Mouse (Mus musculus) frontal cortex, postnatal 36 days (tissue): ENCODE data around the gene Copg2.
"Not testable (repeated sequence)": the region's sequence is repeated elsewhere in the genome, so short reads cannot be mapped to it uniquely, and the experiment has no call there.

ENCODE experiments used
- DNase-seq, 2 experiments: peaks; one replicate each; pipeline ENCODE4 v3.0.0; 2022; ENCODE audit warnings: low spot score in 2 of 2

Gene Copg2

DNA sequence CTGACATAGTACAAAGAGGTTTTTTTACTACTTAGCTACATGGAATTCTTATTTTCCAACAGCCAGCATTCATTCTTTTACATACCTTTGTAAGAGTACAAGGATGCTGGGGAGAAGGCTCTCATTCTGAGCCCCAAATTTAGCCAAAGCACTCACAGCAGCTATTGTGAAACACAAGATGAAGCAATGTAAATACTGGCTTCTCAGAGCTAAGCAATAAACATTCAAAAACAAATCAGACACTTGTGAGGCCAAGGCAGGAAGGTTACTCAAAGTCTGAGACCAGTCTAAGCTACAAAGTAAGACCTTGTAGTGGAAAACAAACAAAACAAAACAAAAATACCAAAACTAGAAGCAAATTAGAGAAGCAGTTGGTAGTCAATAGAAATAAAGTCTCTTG lies 83.0 kb downstream of the Copg2 start:
- DNase-seq: no peak

DNA sequence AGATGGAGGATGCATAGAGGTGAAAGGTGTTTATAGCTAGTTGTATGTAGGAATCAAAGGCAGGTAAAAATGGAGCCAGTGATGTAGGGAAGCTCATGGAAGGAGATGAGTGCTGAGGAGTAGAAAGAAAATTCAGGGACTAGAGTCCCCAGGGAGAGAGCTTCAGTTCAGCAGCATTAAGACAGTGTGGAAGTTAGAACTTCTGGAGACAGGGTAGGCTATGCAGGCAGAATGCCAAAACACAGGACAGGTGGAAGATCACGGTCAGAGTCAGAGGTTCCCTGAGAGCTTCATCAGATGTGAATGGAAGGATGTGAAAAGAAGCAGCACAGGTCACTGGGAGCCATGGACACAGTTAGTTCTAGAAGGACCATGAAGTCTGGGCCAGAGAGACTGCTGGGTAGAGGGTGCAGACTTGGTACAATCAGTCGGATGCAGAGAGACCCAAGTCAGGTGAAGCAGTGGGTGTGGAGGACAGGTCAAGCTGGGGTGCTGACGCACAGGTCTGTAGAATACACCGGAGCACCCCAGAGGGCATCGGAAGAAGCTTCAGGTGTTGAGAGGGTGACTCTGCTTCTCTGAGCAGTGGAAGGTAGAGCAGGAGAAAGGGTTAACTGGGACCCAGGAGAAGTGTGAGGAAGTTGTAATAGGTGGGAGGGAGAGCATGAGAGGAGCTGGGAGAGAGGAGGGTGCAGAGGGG lies 91.4 kb downstream of the Copg2 start:
- DNase-seq: peak; percentile 8 to 15

DNA sequence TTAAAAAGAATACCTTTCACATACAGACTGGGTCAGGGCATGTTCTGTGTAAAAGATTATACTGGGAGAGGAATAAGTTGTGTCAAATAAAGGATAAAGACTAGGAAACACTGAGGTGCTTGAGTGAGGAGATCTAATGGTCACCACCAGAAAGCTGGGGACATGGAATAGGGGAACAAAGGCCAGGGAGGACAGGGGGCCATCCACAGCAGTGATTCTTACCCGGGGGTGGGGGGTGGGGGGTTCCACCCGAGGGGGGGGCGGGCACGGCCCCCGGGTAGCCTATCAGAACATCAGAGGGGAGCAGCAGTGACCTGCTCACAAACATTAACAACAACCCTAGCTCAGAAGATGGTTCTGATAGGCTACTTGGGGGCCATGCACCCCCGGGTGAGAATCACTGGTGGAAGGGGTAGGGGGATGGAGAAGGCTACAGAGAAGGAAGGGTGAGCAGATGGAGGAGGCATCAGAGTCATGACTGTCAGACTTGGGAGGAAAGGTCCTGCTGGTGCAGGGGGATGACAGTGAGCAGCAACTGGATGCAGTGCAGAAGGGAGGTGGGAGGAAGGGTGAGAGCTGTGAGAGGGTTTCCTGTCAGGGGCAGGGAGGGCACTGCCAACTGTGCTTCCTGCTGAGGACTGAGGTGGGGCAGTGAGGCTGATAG lies 92.1 kb downstream of the Copg2 start:
- DNase-seq: peak; percentile 26 to 36

DNA sequence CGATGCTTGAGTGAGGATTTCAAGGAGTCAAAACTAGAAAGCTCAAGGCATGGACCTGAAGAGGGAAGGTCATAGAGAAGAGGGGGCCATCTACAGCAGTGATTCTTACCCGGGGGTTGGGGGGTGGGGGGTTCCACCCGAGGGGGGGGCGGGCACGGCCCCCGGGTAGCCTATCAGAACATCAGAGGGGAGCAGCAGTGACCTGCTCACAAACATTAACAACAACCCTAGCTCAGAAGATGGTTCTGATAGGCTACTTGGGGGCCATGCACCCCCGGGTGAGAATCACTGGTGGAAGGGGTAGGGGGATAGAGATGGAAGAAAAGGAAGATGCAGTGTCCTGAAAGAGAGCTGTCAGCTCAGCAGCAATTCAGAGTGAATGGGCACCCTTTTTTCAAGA lies 93.7 kb downstream of the Copg2 start:
- not testable (repeated sequence) for DNase-seq

DNA sequence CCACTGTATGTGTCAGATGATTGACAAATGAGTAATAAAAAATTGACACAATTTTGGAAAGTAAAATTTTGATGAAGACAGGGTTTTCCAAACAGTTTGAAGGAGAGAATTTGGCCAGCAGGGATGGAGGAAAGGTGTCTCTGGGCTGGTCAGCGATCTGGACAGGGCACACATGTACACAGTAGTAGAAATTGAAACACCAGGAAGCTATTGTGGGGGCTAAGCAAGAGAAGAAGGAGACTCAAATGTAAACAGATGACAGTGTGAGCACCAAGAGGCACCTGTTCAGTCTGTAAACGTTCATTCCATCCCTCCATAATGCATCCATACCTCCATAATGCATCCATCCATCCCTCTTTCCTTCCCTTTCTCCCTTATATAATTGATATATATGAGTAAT lies 145.4 kb downstream of the Copg2 start:
- DNase-seq: no peak

DNA sequence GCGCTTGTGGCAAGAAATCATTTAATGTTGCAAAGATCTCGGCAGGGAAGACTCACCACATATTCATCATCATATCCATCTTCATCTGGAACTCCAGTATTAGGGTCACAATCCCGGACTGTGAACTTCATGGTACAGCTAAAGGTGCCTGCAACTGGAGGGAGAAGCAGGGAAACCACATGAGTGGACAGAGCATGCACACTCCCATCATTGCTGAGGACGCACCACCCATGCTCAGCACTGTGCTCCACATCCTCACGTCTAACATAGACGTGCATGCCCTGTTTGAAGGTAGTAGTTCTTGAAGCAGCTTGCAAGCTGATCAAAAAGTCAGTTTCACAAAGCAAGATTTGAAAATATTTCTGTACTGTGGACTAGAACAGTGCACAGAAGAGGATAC lies 146.1 kb downstream of the Copg2 start:
- DNase-seq: no peak

DNA sequence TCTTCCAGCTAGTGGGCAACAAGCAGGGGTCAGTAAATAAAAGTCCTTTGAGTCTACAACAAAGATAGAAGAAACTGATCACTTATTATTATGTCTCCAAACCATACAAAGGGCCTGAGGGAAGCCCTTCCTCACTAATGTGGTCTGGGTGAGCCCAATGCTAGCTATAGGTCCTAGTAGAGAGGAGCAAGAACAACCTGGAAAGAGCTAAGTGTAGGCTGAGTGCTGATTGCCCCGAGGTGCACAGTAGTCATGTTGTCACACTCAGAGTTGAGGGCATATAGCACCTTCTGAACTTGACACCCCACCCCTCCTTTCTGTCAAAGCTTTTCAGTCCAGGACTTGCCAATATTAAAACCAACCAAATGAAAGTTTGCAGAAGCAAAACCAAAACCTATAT lies 146.7 kb downstream of the Copg2 start:
- DNase-seq: no peak

DNA sequence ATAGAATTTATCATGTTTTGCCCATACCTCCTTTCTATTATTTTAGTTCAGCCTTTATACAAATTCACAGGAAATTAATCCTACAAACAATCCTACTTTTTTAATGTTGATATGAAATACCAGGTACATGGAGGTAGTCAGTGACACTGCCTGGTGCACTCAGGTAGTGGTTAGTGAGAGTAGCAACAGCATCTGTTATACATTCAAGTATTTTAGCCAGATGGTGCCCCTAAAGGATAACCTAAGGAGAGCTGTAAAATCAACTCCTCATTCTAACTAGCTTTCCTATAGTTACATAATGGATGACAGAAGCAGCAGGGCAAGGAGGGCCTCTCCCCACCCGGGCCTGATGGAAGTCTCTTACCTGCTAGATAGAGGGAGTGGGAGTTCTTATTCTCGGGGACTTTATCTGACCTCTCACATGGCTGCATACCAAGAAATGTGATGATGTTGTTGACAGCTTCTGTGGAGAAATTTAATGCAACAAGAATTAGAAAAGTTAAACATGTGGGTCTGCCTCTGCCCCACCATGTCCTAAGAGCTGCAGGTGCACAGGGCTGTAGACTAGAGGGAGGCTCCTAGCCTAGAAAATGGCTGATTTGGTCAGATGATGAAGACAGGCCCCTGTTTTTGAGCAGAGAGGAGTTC lies 147.4 kb downstream of the Copg2 start:
- DNase-seq: no peak

DNA sequence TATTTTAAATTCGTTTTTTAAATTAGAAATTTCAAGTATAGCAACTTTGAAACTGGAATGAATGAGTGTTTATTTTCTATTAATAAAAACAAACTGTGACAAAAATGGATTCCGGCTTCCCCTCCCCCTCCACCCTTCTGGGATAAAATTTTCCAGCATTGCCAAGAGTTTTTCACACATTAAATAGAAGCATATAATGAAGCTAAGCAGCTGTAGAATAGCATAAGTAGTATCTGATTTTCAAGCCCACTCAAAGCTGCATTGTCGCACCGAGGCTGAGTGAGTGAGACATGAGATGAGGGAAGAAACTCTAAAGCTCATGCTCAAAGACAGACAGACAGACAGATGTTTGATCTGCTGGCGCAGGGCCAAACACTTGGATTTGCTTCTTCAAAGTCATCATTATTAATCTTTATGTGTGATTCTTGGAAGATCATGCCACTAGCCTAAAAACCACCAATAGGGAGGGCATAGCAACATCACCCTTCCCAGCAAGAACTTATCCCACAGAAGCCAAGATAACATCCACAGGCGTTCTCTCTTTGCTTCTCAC lies 148.2 kb downstream of the Copg2 start:
- no peak for DNase-seq

DNA sequence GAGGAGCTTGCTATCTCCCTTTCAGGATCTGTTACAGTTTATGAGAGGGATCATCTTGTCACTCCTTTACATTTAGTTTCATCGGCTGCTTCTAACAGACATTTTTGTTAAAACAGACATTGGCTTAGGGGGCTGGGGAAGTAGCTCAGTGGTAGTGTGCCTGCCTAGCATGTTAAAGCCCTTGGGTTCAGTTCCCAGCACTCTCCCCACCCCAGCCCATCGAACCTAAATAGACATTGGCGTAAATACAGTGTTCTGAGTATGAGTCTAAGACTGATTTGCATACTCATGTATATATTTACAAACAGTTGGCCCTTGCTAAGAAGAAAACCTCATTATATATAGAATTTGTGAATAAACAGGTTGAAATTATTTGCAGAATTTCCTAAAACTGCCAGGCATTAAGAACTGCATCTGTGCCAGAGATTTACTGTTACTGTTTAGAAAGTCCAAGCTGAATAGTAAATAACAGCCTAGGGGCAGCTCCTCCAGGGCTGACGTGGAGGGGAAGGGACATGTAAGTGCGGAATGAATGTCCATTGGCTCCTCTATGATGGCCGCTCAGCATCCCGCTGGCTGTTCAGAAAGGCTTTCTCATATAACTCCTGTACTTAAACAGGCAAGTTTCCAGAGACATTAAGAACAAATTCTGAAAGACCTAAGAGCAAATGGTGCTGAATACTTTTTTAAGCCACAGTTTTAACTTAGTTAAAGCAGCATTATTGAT lies 148.8 kb downstream of the Copg2 start:
- DNase-seq: no peak

DNA sequence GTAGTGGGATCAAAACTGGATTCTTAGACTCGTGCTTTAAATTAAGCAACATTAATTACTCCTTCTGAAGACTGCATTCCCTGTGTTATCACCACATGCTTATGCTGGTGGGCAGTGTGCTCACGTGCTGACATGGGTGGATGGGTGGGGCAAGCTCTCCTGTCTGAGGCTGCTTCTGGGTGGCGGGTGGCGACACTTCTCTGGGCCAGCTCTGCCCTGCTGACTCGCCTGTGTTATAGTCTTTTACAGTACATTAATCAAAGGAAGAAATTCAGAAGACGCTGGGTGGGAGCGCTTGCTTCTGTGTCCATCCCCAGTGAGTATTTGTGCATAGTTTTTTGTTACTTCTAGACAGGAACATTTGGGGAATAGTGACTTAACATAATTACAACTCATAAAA lies 151.0 kb downstream of the Copg2 start:
- no peak for DNase-seq

DNA sequence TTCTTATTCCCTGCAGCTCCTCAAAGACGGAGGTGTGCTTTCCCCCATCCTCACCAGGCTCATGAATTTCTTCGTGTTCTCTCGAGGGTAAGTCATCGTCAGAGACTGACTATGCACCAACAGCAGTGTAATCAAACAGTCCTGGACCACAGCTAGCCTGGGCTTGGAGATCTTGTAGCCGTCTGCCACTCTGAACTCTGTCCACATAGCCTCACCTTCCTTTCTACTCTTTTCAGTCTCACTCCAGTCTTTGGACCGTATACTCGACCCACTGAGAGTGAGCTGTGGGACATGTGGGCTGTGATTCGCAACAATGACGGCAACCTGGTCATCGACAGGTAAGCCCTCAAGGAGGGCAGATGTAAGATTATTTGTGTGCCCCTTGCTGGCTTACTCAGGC lies 151.7 kb downstream of the Copg2 start:
- no peak for DNase-seq

DNA sequence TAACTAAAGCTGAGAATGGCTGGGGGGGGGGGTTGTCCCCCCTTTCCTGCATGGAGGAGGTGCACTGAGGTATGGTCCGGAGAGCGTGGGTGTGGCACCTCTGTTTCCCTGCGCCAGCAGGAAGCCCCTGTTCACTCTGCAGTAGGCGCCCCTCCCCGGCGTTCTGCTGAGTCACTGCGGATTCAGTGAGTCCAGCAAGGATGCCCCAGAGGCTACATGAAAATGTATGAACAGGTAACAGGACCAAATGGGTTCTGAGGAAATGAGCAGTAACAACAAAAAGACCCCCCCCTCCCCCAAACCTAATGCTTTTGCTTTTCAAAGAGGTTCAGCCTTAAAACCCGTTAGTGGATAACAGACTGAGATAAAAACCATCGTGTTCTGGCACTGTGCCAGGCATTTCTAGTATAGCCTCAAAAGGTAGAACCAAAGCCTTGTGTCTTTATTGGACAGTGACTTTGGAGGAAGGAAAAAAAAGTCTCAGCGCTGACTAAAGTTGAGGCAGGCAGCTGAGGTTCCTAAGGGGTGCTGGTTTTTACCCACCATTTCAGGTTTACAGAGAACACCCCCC lies 157.3 kb downstream of the Copg2 start:
- DNase-seq: no peak

DNA sequence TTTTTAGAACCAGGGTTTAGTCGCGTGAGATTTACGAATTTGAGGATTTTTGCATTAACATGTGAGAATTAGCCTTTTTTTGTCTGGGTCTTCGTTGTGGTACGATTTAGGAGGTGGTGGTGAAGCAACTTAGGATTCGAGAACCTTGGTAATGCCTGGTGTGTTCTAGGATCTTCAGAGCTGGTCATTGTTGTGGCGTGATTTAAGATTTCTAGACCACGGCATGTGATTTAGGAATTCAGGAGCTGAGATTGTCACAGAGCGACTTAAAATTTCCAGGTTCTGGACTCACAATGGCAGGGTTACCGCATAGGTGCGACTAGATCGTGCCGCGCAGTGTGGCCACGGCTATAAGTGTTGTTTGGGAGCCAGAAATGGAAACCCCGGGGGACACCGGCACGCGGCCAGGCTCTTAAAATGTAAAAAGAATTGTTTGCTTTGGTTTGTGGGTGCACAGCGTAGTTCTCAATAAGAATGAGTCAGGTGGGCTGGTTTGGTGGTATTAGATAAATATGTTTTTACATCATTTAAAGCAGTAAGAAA lies 158.1 kb downstream of the Copg2 start:
- no peak for DNase-seq

DNA sequence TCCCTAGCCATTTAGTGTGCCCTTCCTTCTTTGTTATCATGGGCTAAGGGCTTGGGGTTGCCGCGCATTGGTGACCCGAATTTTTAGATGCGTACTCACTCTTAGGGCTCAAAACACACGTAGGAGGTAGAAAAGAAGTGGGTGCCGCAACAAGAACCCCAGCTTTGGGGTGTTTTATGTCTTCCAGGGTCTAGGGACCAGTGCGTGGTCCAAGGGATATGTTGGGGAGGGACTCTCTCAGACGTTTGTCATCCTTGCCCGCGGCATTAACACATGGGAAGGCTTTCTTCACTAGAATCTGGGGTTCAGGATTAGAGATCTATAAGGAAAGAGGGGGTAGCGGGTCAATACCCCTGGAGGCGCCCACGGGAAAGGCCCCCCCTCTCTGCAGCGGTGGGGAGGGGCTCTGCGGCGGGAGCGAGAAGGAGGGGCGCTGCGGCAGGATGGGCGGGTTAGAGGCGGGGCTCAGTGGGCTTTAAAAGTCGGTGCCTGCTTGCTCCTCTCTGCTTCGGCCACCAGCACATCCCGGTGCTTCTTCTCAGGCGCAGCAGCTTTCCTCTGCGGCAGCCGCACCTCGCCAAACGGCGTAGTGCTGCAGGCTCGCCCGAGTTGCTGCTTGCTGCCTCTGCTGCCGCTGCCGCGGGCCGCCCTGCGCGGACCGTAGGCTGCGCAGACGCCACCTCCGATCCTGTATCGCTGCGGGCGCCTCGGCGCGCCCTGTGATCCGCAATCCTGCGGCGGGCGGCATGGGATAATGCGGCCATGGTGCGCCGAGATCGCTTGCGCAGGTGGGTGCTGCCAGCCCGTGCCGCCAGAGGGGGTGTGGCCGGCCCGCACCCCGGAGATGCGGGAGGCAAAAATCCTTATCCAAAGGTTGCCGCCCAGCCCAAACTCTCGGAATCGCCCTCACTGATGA lies 158.8 kb downstream of the Copg2 start:
- DNase-seq: peak; percentile 76 to 80

DNA sequence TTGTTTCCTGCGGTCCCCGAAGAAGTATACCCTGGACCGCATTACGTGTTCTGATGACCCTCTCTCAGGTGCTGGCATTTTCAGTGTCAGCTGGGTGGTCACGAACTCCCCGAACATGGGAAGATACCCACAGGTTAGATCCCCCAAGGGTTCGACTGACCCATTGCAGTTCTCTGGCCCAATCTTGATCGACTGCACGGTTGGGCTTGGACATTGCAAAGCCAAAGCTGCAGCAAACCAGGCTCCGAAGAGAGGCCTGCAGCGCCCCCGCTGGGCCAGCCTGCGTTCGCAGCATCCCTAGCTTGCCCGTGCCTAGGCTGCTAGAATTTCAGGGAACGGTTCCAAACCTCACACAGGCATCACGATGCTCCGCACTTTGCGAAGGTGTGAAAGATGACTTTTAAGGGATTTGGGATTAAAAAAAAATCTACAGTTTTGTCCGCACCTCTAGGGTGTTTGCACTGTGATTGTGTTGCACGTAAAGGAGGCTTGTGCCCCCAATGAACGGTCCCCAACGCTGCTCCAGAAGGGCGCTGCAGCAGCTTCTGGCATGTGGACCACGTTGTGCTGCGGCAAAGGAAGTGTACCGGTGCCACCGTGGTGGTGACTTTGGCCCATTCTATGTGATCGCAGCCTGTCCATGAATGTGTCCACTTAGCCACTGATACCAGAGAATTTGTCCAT lies 159.6 kb downstream of the Copg2 start:
- peak; percentile 73 to 74 for DNase-seq

DNA sequence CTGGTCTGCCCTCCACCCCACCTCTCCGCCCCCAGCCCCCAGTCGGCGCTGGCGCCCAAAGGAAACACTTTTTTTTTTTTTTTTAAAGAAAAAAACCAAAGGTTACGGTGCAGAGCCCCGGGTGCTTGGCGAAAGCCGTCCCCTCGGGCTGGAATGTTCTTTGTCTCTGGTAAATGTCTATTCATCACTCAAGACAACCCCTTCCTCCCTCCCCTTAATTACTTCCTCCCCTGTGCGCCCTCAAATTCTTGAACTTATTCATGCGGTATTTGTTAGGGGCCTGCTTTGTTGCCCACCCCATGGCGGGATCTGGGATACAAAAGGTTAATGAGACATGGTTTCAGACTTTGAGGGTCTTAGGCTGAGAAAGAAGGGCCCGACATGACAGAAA lies 160.2 kb downstream of the Copg2 start:
- no peak for DNase-seq

DNA sequence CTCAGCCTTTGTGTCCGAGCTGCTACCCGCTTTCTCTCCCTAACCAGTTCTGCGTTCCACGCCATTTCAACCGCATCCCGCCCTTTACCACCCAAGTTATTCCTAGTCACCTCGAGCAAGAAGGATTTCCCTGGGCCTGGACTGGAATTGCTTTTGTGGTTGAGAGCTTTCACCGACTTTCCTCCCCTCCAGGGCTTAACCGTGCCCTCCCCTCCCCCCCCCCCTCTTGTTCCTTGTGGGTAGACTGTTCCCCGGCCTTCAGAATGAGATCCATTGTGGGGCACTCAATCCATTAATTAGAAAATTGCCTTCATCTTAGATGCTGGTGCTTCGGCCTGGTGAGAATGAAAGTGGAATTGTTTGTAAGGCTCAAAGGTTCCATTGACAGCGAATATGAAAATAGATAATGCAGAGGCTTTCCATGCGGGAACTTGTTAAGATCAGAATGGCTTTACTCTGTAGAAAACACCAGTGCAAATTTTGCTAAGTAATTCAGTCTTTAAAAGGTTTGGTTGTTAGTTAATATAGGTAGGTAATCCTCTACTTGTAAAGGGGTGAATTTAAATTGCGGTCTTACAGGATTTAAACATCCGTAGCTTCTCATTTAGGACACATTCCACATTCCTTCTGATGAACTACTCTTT lies 160.7 kb downstream of the Copg2 start:
- no peak for DNase-seq

DNA sequence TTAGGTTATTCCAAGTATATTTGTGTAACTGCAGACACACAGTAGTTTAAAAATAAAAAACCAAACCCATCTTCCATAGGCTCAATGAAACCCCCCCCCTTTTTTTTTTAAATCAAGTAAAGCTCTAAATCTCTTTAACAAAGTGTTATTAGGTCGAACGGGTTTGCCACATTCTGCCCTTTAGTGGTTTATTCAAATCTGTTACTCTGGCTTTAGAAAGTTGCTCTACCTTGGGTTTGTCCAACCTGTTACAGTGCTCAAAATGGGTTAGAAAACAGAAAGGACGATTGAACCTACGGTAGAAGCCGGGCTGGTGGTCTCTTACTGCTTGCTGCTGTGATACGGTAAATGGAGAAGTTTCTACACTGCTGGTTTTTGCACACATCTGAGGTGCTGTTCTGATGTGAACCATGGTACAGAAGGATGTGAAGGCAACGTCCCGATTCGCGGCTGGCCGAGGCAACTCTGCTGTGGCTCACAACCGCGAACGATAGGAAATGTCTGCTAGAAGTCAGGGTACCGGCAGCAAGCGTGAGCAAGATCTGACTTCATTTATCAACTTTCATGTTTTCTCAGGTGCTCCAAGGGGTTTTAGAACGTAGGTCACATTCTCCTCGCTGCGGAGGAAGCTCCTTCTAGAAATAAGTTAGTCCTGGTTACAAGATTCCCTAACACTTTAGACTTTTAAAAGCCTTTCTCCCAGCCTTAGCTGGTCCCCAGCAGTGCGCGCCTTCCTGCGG lies 161.4 kb downstream of the Copg2 start:
- no peak for DNase-seq
